7 mouse cellular contexts compared by ENCODE assay signal in the genomic region with DNA sequence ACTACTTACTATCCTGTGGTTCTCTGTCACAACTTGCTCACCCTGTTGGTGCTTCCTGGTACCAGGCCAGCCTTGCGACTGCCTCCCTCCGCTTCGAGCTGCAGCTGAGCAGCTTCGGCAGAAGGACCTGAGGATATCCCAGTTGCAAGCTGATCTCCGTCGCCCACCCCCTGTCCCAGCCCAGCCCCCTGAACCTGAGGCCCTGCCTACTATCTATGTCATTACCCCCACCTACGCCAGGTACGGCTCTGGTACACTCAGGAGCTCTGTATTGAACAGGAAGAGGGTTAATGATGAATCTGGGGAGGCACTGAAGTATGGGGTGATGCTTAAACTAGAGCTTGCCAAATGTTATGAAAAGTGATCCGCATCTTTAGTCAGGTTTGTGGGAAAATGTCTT. TPM values are rescaled to one million over a fixed set of nuclear protein-coding genes. Genes with fewer than 3 reads are reported as not detected.
DNase-seq lines count a peak whose midpoint lies in the region; ATAC-seq and TF ChIP-seq lines count a peak whose summit lies in the region.

No protein-coding gene starts in this region.

- peaks cover 4% of the 10 kb centered on the region; the same call in 1 of the 2 replicates for H3K79me2 ChIP-seq in liver, adult 2 months (ENCODE audit: control insufficient read depth, insufficient read depth, low read length)

- H3K27ac ChIP-seq in liver, adult 2 months (replicated peaks; ENCODE audit: insufficient read depth, low read depth, low read length): 0 out of 2 replicates have a peak overlapping the region, but pooled peaks have one; percentile 2
- H3K27ac ChIP-seq in forebrain, embryonic 15.5 days (replicated peaks): no peak overlapping the region
- H3K27ac ChIP-seq in limb, embryonic 11.5 days (replicated peaks; ENCODE audit: low read depth, low read length): no peak overlapping the region
- no peak overlapping the region for H3K27ac ChIP-seq in neural tube, embryonic 14.5 days (ENCODE audit: low read depth, low read length)

- H3K36me3 ChIP-seq in liver, adult 2 months (ENCODE audit: control insufficient read depth, insufficient read depth, low read length): peaks cover 7% of the 10 kb centered on the region; the same call in 1 of the 2 replicates
- peaks cover 21% of the 10 kb centered on the region for H3K36me3 ChIP-seq in forebrain, embryonic 15.5 days
- H3K36me3 ChIP-seq in limb, embryonic 11.5 days (ENCODE audit: control insufficient read depth, insufficient read depth, low read length): peaks cover 2% of the 10 kb centered on the region; the same call in 1 of the 2 replicates
- peaks cover 6% of the 10 kb centered on the region; the same call in 1 of the 2 replicates for H3K36me3 ChIP-seq in neural tube, embryonic 14.5 days (ENCODE audit: control insufficient read depth, insufficient read depth, low read length)

- no peak for ATAC-seq in forebrain, embryonic 15.5 days (replicated peaks)
- ATAC-seq in limb, embryonic 11.5 days (ENCODE audit: insufficient number of reproducible peaks, low FRiP score, low TSS enrichment, low read depth): no peak
- ATAC-seq in neural tube, embryonic 14.5 days (ENCODE audit: low read depth): no peak

- 0 out of 2 replicates have a peak overlapping the region, but pooled peaks have one; percentile 8 for H3K4me2 ChIP-seq in forebrain, embryonic 15.5 days (replicated peaks)
- peak overlapping the region; percentile 66; the same call in 1 of the 2 replicates for H3K4me2 ChIP-seq in limb, embryonic 11.5 days (ENCODE audit: low read depth, severe bottlenecking)
- H3K4me2 ChIP-seq in neural tube, embryonic 14.5 days (ENCODE audit: low read depth, low read length): peak overlapping the region; percentile 84; the same call in 1 of the 2 replicates

- TF ChIP-seq CTCF in liver, adult 2 months (IDR thresholded peaks at IDR 0.05; ENCODE audit: low read depth, low read length): no peak

- no peaks in the 10 kb centered on the region for H3K27me3 ChIP-seq in liver, adult 2 months (ENCODE audit: control insufficient read depth, insufficient read depth, low read length)
- H3K27me3 ChIP-seq in forebrain, embryonic 15.5 days: no peaks in the 10 kb centered on the region
- H3K27me3 ChIP-seq in limb, embryonic 11.5 days (ENCODE audit: control insufficient read depth, insufficient read depth, low read length): no peaks in the 10 kb centered on the region
- no peaks in the 10 kb centered on the region for H3K27me3 ChIP-seq in neural tube, embryonic 14.5 days (ENCODE audit: control insufficient read depth, insufficient read depth, low read length)

- peaks cover 4% of the 10 kb centered on the region; the same call in 1 of the 2 replicates for H3K4me1 ChIP-seq in liver, adult 2 months (ENCODE audit: control insufficient read depth, insufficient read depth, low read length)
- peaks cover 18% of the 10 kb centered on the region for H3K4me1 ChIP-seq in forebrain, embryonic 15.5 days
- no peaks in the 10 kb centered on the region for H3K4me1 ChIP-seq in limb, embryonic 11.5 days (ENCODE audit: control insufficient read depth, insufficient read depth, low read length)
- peaks cover 15% of the 10 kb centered on the region; the same call in 1 of the 2 replicates for H3K4me1 ChIP-seq in neural tube, embryonic 14.5 days (ENCODE audit: control insufficient read depth, insufficient read depth, low read length)

- H3K4me3 ChIP-seq in liver, adult 2 months (ENCODE audit: insufficient read depth, low read depth, low read length): peak overlapping the region; percentile 27; the same call in 1 of the 2 replicates
- H3K4me3 ChIP-seq in forebrain, embryonic 15.5 days: peak overlapping the region; percentile 74
- no peak overlapping the region; the same call in 1 of the 2 replicates for H3K4me3 ChIP-seq in limb, embryonic 11.5 days (ENCODE audit: low read depth, low read length)
- no peak overlapping the region; the same call in 1 of the 2 replicates for H3K4me3 ChIP-seq in neural tube, embryonic 14.5 days (ENCODE audit: low read depth, low read length)

- no peak for TF ChIP-seq POLR2A in liver, adult 2 months (IDR thresholded peaks at IDR 0.05; ENCODE audit: extremely low read depth, insufficient read depth, low read length)

- DNase-seq in liver, adult 2 months (ENCODE audit: extremely low read depth, low read depth, low spot score): no peak
- DNase-seq in liver: no peak
- DNase-seq in limb, embryonic 11.5 days (ENCODE audit: low spot score): no peak
- DNase-seq in frontal cortex, postnatal 36 days (ENCODE audit: low spot score in 2 of 2): no peak
- DNase-seq in adipocyte (ENCODE audit: low spot score): no peak

- no peaks in the 10 kb centered on the region for H3K9me3 ChIP-seq in forebrain, embryonic 15.5 days
- no peaks in the 10 kb centered on the region for H3K9me3 ChIP-seq in limb, embryonic 11.5 days (ENCODE audit: control insufficient read depth, low read length)
- H3K9me3 ChIP-seq in neural tube, embryonic 14.5 days (ENCODE audit: control insufficient read depth, low read length): no peaks in the 10 kb centered on the region

- peak overlapping the region; percentile 10; the same call in 1 of the 2 replicates for H3K9ac ChIP-seq in liver, adult 2 months (ENCODE audit: low read depth, low read length)
- no peak overlapping the region for H3K9ac ChIP-seq in forebrain, embryonic 15.5 days (replicated peaks)
- no peak overlapping the region for H3K9ac ChIP-seq in limb, embryonic 11.5 days (ENCODE audit: low read length)
- H3K9ac ChIP-seq in neural tube, embryonic 14.5 days (replicated peaks; ENCODE audit: low read depth, low read length): no peak overlapping the region

- WGBS in liver, adult 2 months: 24% methylated on average over 9 of the region's 9 CpGs
- WGBS in forebrain, embryonic 15.5 days: 84% methylated on average over 9 of the region's 9 CpGs
- 74% methylated on average over 9 of the region's 9 CpGs for WGBS in limb, embryonic 11.5 days
- WGBS in neural tube, embryonic 14.5 days: 88% methylated on average over 9 of the region's 9 CpGs

RNA-seq across cellular contexts. Expression of a gene that starts 1.6 kb away (rescaled TPM):
- total RNA-seq in liver, adult 2 months (2014; rRNA removed): 16.8 and 22.6 TPM in 2 replicates
- polyA plus RNA-seq in liver, adult 2 months (2012; rRNA removed): 88.7 and 101 TPM in 2 replicates
- polyA plus RNA-seq in forebrain, embryonic 15.5 days (2015; fragmentation: Nextera tagmentation; extraction: Ambion mirVana): 78.9 and 81.0 TPM in 2 replicates
- polyA plus RNA-seq in limb, embryonic 11.5 days (2014; fragmentation: Nextera tagmentation; extraction: Ambion mirVana): 33.1 and 37.2 TPM in 2 replicates
- 66.3 and 67.2 TPM in 2 replicates for polyA plus RNA-seq in neural tube, embryonic 14.5 days (2014; fragmentation: Nextera tagmentation; extraction: Ambion mirVana)

RNA-seq across cellular contexts. Expression of a gene that starts 7.4 kb away (rescaled TPM):
- total RNA-seq in liver, adult 2 months (2014; rRNA removed): 1.7 and 2.3 TPM in 2 replicates
- polyA plus RNA-seq in liver, adult 2 months (2012; rRNA removed): 5.0 and 7.8 TPM in 2 replicates
- 0.87 and 1.5 TPM in 2 replicates for polyA plus RNA-seq in forebrain, embryonic 15.5 days (2015; fragmentation: Nextera tagmentation; extraction: Ambion mirVana)
- polyA plus RNA-seq in limb, embryonic 11.5 days (2014; fragmentation: Nextera tagmentation; extraction: Ambion mirVana): 1.1 and 1.4 TPM in 2 replicates
- 1.1 and 1.7 TPM in 2 replicates for polyA plus RNA-seq in neural tube, embryonic 14.5 days (2014; fragmentation: Nextera tagmentation; extraction: Ambion mirVana)

RNA-seq across cellular contexts. Expression of a gene that starts 7.6 kb away (rescaled TPM):
- 7.4 and 7.9 TPM in 2 replicates for total RNA-seq in liver, adult 2 months (2014; rRNA removed)
- 20.2 and 26.2 TPM in 2 replicates for polyA plus RNA-seq in liver, adult 2 months (2012; rRNA removed)
- 10.4 and 11.7 TPM in 2 replicates for polyA plus RNA-seq in forebrain, embryonic 15.5 days (2015; fragmentation: Nextera tagmentation; extraction: Ambion mirVana)
- polyA plus RNA-seq in limb, embryonic 11.5 days (2014; fragmentation: Nextera tagmentation; extraction: Ambion mirVana): 17.9 and 18.0 TPM in 2 replicates
- 6.2 and 8.7 TPM in 2 replicates for polyA plus RNA-seq in neural tube, embryonic 14.5 days (2014; fragmentation: Nextera tagmentation; extraction: Ambion mirVana)

RNA-seq across cellular contexts. Expression of a gene that starts 19.9 kb away (rescaled TPM):
- total RNA-seq in liver, adult 2 months (2014; rRNA removed): 25.6 and 27.1 TPM in 2 replicates
- polyA plus RNA-seq in liver, adult 2 months (2012; rRNA removed): 11.2 and 12.1 TPM in 2 replicates
- 171 and 175 TPM in 2 replicates for polyA plus RNA-seq in forebrain, embryonic 15.5 days (2015; fragmentation: Nextera tagmentation; extraction: Ambion mirVana)
- polyA plus RNA-seq in limb, embryonic 11.5 days (2014; fragmentation: Nextera tagmentation; extraction: Ambion mirVana): 58.5 and 62.0 TPM in 2 replicates
- polyA plus RNA-seq in neural tube, embryonic 14.5 days (2014; fragmentation: Nextera tagmentation; extraction: Ambion mirVana): 29.1 and 33.7 TPM in 2 replicates

RNA-seq across cellular contexts. Expression of a gene that starts 23.9 kb away (rescaled TPM):
- 111 and 132 TPM in 2 replicates for total RNA-seq in liver, adult 2 months (2014; rRNA removed)
- polyA plus RNA-seq in liver, adult 2 months (2012; rRNA removed): 127 and 140 TPM in 2 replicates
- 88.1 and 89.6 TPM in 2 replicates for polyA plus RNA-seq in forebrain, embryonic 15.5 days (2015; fragmentation: Nextera tagmentation; extraction: Ambion mirVana)
- polyA plus RNA-seq in limb, embryonic 11.5 days (2014; fragmentation: Nextera tagmentation; extraction: Ambion mirVana): 111 and 122 TPM in 2 replicates
- polyA plus RNA-seq in neural tube, embryonic 14.5 days (2014; fragmentation: Nextera tagmentation; extraction: Ambion mirVana): 69.9 and 92.2 TPM in 2 replicates

Comparison
In these comparisons a context has a peak if more than half of its experiments do, and no peak if none do; other contexts are left out.
1. H3K4me3 ChIP-seq: peak in liver, adult 2 months (single experiment) and forebrain, embryonic 15.5 days (single experiment); none in limb, embryonic 11.5 days (single experiment) and neural tube, embryonic 14.5 days (single experiment).
2. H3K4me2 ChIP-seq: peak in every context shown above with its lines; median percentile 84 in neural tube, embryonic 14.5 days; 66 in limb, embryonic 11.5 days; 8 in forebrain, embryonic 15.5 days.